ENCODE assay signal across 25 mouse cellular contexts in the genomic region with DNA sequence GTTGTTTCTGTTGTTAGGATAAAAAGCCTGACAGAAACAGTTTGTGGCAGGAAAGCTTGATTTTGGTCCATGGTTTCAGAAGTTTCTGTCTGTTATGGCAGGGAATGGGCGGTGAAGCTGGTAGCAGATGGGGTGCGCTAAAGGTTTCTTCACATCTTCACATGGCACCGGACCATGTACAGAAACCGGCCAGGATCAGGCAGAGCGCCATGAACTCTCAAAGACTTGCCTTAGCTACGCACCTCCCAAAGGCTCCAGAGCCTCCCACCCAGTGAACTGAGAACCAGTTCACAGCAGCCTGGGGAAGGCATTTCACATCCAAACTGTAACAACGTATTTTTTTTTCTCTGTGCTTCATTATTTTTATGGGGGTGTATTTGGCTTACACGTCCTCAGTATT.
"Had no signal": no experiment of that assay in that cellular context is flagged by ENCODE, and none has a peak within 500 bp of the region (broad histone marks: within the 10 kb centered on the region; RNA-seq: fewer than 3 reads in every experiment).

No protein-coding gene starts in this region.

- H3K36me3 ChIP-seq: embryonic facial prominence, embryonic 10.5 days; embryonic facial prominence, embryonic 12.5 days; embryonic facial prominence, embryonic 13.5 days; embryonic facial prominence, embryonic 15.5 days; forebrain, embryonic 10.5 days; forebrain, embryonic 12.5 days; forebrain, embryonic 15.5 days; heart, embryonic 10.5 days had no signal

- H3K4me3 ChIP-seq: embryonic facial prominence, embryonic 10.5 days; embryonic facial prominence, embryonic 12.5 days; embryonic facial prominence, embryonic 13.5 days; embryonic facial prominence, embryonic 15.5 days; erythroblast, embryonic 14.5 days; forebrain, embryonic 10.5 days; forebrain, embryonic 12.5 days; forebrain, embryonic 13.5 days; forebrain, embryonic 15.5 days; gastrocnemius, adult 2 months; heart, adult 2 months; heart, embryonic 10.5 days had no signal

- H3K9me3 ChIP-seq: embryonic facial prominence, embryonic 10.5 days; embryonic facial prominence, embryonic 12.5 days; embryonic facial prominence, embryonic 13.5 days; embryonic facial prominence, embryonic 15.5 days; forebrain, embryonic 10.5 days; forebrain, embryonic 12.5 days; forebrain, embryonic 13.5 days; forebrain, embryonic 15.5 days; heart, embryonic 10.5 days had no signal

- H3K27ac ChIP-seq: embryonic facial prominence, embryonic 10.5 days; embryonic facial prominence, embryonic 12.5 days; embryonic facial prominence, embryonic 13.5 days; embryonic facial prominence, embryonic 15.5 days; forebrain, embryonic 10.5 days; forebrain, embryonic 12.5 days; forebrain, embryonic 13.5 days; forebrain, embryonic 15.5 days; gastrocnemius, adult 2 months; heart, adult 2 months; heart, embryonic 10.5 days had no signal

- H3K27me3 ChIP-seq: embryonic facial prominence, embryonic 12.5 days; embryonic facial prominence, embryonic 13.5 days; embryonic facial prominence, embryonic 15.5 days; forebrain, embryonic 12.5 days; forebrain, embryonic 13.5 days; forebrain, embryonic 15.5 days had no signal

- DNase-seq: cerebellum, adult 18-20 months; cerebellum, adult 9-10 months; cerebellum, postnatal 36 days; embryo, embryonic 11 days; forebrain, postnatal 0 days; gastrocnemius, adult 2 months; gastrocnemius, postnatal 10 days; gastrocnemius, postnatal 14 days; gastrocnemius, postnatal 25 days; gastrocnemius, postnatal 36 days; heart, adult 11 months; heart, adult 18-20 months; heart, adult 2 months had no signal

- H3K9ac ChIP-seq: embryonic facial prominence, embryonic 12.5 days; embryonic facial prominence, embryonic 13.5 days; embryonic facial prominence, embryonic 15.5 days; forebrain, embryonic 12.5 days; forebrain, embryonic 13.5 days; forebrain, embryonic 15.5 days; forebrain, postnatal 0 days had no signal

- H3K4me2 ChIP-seq: embryonic facial prominence, embryonic 12.5 days; embryonic facial prominence, embryonic 13.5 days; embryonic facial prominence, embryonic 15.5 days; forebrain, embryonic 12.5 days; forebrain, embryonic 13.5 days; forebrain, embryonic 15.5 days; heart, embryonic 11.5 days had no signal

- ATAC-seq: forebrain, embryonic 13.5 days; forebrain, embryonic 14.5 days; forebrain, embryonic 15.5 days; forebrain, postnatal 0 days had no signal

- H3K4me1 ChIP-seq: embryonic facial prominence, embryonic 10.5 days; embryonic facial prominence, embryonic 12.5 days; embryonic facial prominence, embryonic 15.5 days; heart, embryonic 10.5 days had no signal
